Mouse (Mus musculus): Measurements from ENCODE around the gene Tff2. TPM values are rescaled to one million over a fixed set of nuclear protein-coding genes. Genes with fewer than 3 reads are reported as not detected.

Tff2 gene
- polyA plus RNA-seq, 2 experiments: not detected

DNA sequence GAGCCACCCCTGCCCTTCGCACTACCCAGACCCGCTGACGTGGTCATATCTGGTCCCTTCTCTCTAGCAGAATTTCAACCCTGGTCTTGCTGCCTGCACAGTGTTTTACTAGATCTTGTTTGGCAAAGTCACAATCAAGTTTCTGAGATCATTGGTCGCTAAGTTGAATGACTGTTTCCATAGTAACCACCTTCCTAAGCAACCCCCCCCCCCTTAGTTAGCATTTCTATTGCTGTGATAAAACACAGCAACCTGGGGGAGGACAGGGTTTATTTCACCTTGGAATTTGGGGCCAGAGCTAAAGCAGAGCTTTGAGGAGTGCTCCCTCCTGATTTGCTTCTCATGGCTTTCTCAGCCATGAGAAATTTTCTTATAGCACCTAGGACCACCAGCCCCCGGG lies 49.3 kb downstream of the Tff2 start:
- H3K4me2 ChIP-seq (ENCODE audit: low read depth): no peak overlapping the region
- DNase-seq (ENCODE audit: low read depth in 3 of 3, low spot score in 3 of 3) (no peak), ATAC-seq (ENCODE audit: insufficient read depth) (no peak)
- 64% methylated on average over 5 of the region's 5 CpGs for WGBS (ENCODE audit: insufficient replicate concordance)
- no peaks in the 10 kb centered on the region for H3K36me3 ChIP-seq (replicated peaks; ENCODE audit: control insufficient read depth, insufficient read depth, low read depth)
- H3K4me3 ChIP-seq (ENCODE audit: insufficient read depth in 1 of 2, low read depth in 2 of 2, low read length in 2 of 2): no peak overlapping the region
- H3K4me1 ChIP-seq (replicated peaks; ENCODE audit: control insufficient read depth in 2 of 2, insufficient read depth in 2 of 2, low read length in 1 of 2): peaks cover 36 to 50% of the 10 kb centered on the region in 2 experiments
- TF ChIP-seq EP300 (IDR thresholded peaks at IDR 0.05; ENCODE audit: low read depth) (no peak), CTCF (IDR thresholded peaks at IDR 0.05; ENCODE audit: low read depth) (no peak)
- H3K9me3 ChIP-seq (ENCODE audit: control insufficient read depth, low read length): no peaks in the 10 kb centered on the region
- no peaks in the 10 kb centered on the region for H3K27me3 ChIP-seq (ENCODE audit: control insufficient read depth, insufficient read depth, low read length)
- H3K27ac ChIP-seq: no peak overlapping the region
- H3K9ac ChIP-seq (replicated peaks): no peak overlapping the region

Other genes starting within 250 kb of the Tff2 start
- 0.01 TPM in 1 of 2 replicates, not detected in the other for gene Glp1r, start 242.5 kb downstream of the Tff2 start, polyA plus RNA-seq (2012; rRNA removed)
- gene Glp1r, start 242.5 kb downstream of the Tff2 start, polyA plus RNA-seq (2014; fragmentation: Nextera tagmentation; extraction: Ambion mirVana): not detected in 2 replicates
- 0.01 TPM in 1 of 2 replicates, not detected in the other for gene Umodl1, start 189.6 kb downstream of the Tff2 start, polyA plus RNA-seq (2012; rRNA removed)
- gene Umodl1, start 189.6 kb downstream of the Tff2 start, polyA plus RNA-seq (2014; fragmentation: Nextera tagmentation; extraction: Ambion mirVana): 0.20 TPM in 1 of 2 replicates, not detected in the other
- 1.6 and 2.3 TPM in 2 replicates for gene Abcg1, start 86.6 kb downstream of the Tff2 start, polyA plus RNA-seq (2012; rRNA removed)
- gene Abcg1, start 86.6 kb downstream of the Tff2 start, polyA plus RNA-seq (2014; fragmentation: Nextera tagmentation; extraction: Ambion mirVana): 6.1 and 6.4 TPM in 2 replicates
- gene Tff3, start 14.6 kb downstream of the Tff2 start, polyA plus RNA-seq (2012; rRNA removed): 10.1 and 16.8 TPM in 2 replicates
- 27.4 and 27.6 TPM in 2 replicates for gene Tff3, start 14.6 kb downstream of the Tff2 start, polyA plus RNA-seq (2014; fragmentation: Nextera tagmentation; extraction: Ambion mirVana)
- gene Tff1, start 21.0 kb upstream of the Tff2 start, polyA plus RNA-seq (2012; rRNA removed): not detected in 2 replicates
- not detected in 2 replicates for gene Tff1, start 21.0 kb upstream of the Tff2 start, polyA plus RNA-seq (2014; fragmentation: Nextera tagmentation; extraction: Ambion mirVana)
- gene Tmprss3, start 54.7 kb upstream of the Tff2 start, polyA plus RNA-seq (2012; rRNA removed): 0.27 and 0.39 TPM in 2 replicates
- gene Tmprss3, start 54.7 kb upstream of the Tff2 start, polyA plus RNA-seq (2014; fragmentation: Nextera tagmentation; extraction: Ambion mirVana): 0.13 and 0.25 TPM in 2 replicates
- gene Ubash3a, start 63.6 kb upstream of the Tff2 start, polyA plus RNA-seq (2012; rRNA removed): 7.7 and 8.4 TPM in 2 replicates
- gene Ubash3a, start 63.6 kb upstream of the Tff2 start, polyA plus RNA-seq (2014; fragmentation: Nextera tagmentation; extraction: Ambion mirVana): 11.8 and 13.8 TPM in 2 replicates
- gene Rsph1, start 133.1 kb upstream of the Tff2 start, polyA plus RNA-seq (2012; rRNA removed): 0.04 and 0.08 TPM in 2 replicates
- 0.14 and 0.22 TPM in 2 replicates for gene Rsph1, start 133.1 kb upstream of the Tff2 start, polyA plus RNA-seq (2014; fragmentation: Nextera tagmentation; extraction: Ambion mirVana)
- gene Slc37a1, start 142.5 kb upstream of the Tff2 start, polyA plus RNA-seq (2012; rRNA removed): 1.9 and 2.3 TPM in 2 replicates
- gene Slc37a1, start 142.5 kb upstream of the Tff2 start, polyA plus RNA-seq (2014; fragmentation: Nextera tagmentation; extraction: Ambion mirVana): 1.2 and 1.9 TPM in 2 replicates
- 3.6 TPM in 2 replicates for gene Pde9a, start 241.9 kb upstream of the Tff2 start, polyA plus RNA-seq (2012; rRNA removed)
- 2.8 and 3.4 TPM in 2 replicates for gene Pde9a, start 241.9 kb upstream of the Tff2 start, polyA plus RNA-seq (2014; fragmentation: Nextera tagmentation; extraction: Ambion mirVana)